Mouse (Mus musculus) embryo, embryonic 11.5 days (tissue): ENCODE results near the gene Eif4a1.
"Not testable (repeated sequence)": the region's sequence is repeated elsewhere in the genome, so short reads cannot be mapped to it uniquely, and the experiment has no call there.

Source experiments
- DNase-seq: peaks from one replicate; pipeline ENCODE4 v3.0.0-alpha.2; 2012; ENCODE audit warnings: low read depth, low spot score

The Eif4a1 gene

GRCm38 (mm10) chr11:69633128-69633866 is 38.9 kb downstream of the Eif4a1 start:
- peak; percentile 29 for DNase-seq

- peak; percentile 100 for DNase-seq
These were observed 39.7 kb downstream of the Eif4a1 start, which contains the start of gene Fxr2 for GRCm38 (mm10) chr11:69632284-69633089. Gene Fxr2 (plus strand): TSS chr11:69632990.

DNA sequence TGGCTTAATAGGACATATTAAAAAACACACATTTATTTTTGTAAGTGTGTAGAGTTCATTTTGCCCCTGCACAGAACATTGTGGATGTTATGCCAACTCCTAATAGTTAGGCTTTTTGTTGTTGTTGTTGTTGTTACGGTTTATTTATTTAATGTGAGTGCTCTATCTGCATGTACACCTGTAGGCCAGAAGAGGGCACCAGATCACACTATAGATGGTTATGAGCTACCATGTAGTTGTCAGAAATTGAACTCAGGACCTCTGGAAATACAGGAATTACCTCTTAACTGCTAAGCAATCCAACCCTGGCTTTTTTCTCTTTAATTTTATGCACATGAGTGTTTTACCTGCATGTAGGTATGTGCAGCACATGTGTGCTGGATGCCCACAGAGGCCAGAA is 42.4 kb downstream of the Eif4a1 start:
- DNase-seq = no peak

DNA sequence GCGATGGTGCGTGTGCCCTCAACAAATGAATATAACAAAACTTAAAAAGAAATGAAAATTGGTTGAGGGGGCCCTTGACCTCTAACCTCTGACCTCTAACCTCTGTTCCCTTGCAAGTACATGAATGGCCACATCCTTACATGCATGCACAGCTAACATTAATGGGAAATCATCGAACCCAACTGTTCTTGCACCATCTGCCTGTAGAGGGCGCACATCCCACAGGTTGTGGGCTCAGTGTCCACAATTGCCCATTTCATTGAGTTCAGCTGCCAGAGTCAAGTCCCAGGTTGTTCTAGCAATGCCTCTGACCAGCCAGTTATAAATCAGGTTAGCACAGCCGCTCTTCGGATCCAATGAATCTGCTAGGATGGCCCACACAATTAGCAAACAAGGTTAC is 43.9 kb downstream of the Eif4a1 start:
- peak; percentile 76 for DNase-seq

DNA sequence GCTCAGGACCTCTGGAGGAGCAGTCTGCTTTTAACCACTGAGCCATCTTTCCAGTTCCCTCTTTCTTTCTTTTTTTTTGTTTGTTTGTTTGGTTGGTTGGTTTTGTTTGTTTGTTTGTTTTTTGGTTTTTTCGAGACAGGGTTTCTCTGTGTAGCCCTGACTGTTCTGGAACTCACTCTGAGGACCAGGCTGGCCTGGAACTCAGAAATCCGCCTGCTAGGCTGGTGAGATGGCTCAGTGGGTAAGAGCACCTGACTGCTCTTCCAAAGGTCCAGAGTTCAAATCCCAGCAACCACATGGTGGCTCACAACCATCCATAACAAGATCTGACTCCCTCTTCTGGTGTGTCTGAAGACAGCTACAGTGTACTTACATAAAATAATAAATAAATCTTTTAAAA is 47.9 kb downstream of the Eif4a1 start:
- not testable (repeated sequence) for DNase-seq

GRCm38 (mm10) chr11:69623006-69623405 is 49.2 kb downstream of the Eif4a1 start:
- DNase-seq = no peak

DNA sequence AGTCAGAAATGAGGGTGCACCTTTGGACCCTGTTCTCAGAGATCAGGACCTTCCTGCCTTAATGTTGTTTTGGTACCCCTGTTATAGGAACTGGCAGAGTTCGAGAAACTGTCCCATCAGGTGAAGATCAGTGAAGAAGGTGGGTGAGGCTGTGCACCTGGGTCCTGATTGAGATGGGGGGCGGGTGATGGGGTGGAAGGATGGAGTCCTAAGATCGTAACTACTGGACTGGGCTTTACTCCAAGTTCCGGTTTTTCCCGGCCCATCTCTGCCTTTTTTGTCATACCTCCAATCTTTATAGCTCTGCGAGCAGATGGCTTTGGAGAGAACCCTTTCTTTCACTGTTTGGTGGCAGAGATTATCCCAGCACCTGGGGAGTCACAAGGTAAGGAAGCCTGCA is 49.8 kb downstream of the Eif4a1 start:
- DNase-seq = no peak

GRCm38 (mm10) chr11:69621571-69622268 is 50.5 kb downstream of the Eif4a1 start, which contains the start of gene Sat2:
Gene Sat2 (plus strand): TSS chr11:69622024.
- DNase-seq = peak; percentile 66

DNA sequence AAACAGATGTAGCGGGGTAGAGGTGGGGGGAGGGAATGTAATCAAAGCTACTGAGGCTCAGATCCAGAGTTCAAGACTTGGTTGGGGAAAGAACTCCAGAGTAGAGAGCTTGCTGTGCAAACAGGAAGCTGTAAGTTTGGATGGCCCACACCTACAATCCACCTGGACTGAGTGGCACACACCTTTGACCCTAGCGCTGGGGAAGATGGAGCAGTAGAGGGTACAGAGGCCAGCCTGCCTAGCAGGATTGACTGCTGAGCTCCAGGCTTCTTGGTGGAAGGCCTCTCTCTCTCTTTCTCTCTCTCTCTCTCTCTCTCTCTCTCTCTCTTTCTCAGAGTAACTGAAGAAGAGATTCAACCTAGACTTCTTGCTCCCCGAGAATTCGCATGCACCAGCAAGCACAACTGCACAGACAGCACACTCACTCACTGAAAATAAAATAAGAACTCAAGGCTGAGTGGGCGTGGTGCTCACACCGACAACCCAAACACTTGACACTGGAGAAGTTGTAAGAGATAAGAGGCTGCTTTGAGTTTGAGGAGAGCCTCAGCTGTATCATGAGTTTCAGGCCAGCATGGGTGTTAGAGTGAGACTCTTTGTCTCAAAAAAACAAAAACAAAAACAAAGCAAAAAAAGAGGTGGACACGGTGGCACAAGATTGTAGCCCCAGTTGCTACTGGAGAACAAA is 51.7 kb downstream of the Eif4a1 start:
- DNase-seq = no peak

DNA sequence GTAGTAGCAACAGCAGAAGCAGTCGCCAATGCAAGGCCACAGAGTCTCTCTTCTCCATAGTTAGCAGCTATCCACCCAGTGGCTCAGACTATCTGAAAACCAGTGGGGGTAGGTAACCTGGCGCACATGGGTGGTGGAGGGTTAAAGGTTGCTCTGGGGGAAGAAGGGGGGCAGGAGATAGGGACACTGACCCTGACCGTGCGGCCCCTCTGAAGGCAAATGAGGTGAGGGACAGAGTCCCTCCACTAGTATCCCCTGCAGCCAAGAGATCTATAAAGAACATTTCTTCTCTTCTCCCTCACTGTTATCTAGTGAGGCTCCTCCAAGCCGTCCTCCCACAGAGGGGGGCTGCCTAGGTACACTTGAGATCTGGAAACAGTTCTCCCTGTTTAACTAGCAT is 54.4 kb downstream of the Eif4a1 start, which contains the start of gene Shbg:
TSS of gene Shbg (minus strand) at position 101 of the 400 bp plus-strand sequence.
- no peak for DNase-seq
